Mouse (Mus musculus) cerebellum, adult 2 months (tissue): Measurements from ENCODE around the gene Sfrp4. TPM values are rescaled to one million over a fixed set of nuclear protein-coding genes. Genes with fewer than 3 reads are reported as not detected.

Source experiments
- DNase-seq, 2 experiments: peaks; one replicate each; pipeline ENCODE4 v3.0.0; 2021
- H3K27ac ChIP-seq: fragments of 200-500 bp; 2 replicates; pipeline ENCODE4 v1.5.1; 2012; ENCODE audit warnings: low read length, control low read depth, inconsistent platforms; ENCODE audit not compliant: insufficient read depth
- H3K27me3 ChIP-seq: fragments of 200-500 bp; 2 replicates; pipeline ENCODE4 v1.6.1; 2012; ENCODE audit warnings: inconsistent platforms, mild to moderate bottlenecking, low read length, moderate library complexity; ENCODE audit not compliant: control insufficient read depth, insufficient read depth
- H3K4me1 ChIP-seq: fragments of 200-500 bp; 2 replicates; pipeline ENCODE4 v1.6.1; 2011; ENCODE audit warnings: low read length; ENCODE audit not compliant: control insufficient read depth, insufficient read depth
- H3K4me3 ChIP-seq: fragments of 200-500 bp; replicated peaks from 2 replicates; pipeline ENCODE3; 2011; ENCODE audit warnings: mild to moderate bottlenecking, low read depth, low read length, control low read depth; ENCODE audit not compliant: insufficient read depth
- CTCF ChIP-seq: fragments of 200-500 bp; IDR thresholded peaks from 2 replicates; pipeline ENCODE4 v1.5.1; 2011; ENCODE audit warnings: low read depth, mild to moderate bottlenecking, control low read depth, low read length, moderate library complexity, borderline replicate concordance; ENCODE audit not compliant: insufficient read depth
- POLR2A ChIP-seq: fragments of 200-500 bp; IDR thresholded peaks from 2 replicates; pipeline ENCODE4 v1.6.1; 2011; ENCODE audit warnings: low read length, control low read depth, borderline replicate concordance; ENCODE audit not compliant: insufficient read depth
- WGBS: fragments of 180-500 bp; shearing (Covaris S2); methylation state at CpG from one replicate; pipeline ENCODE4 v1.1.7; 2018; 5-methylcytosine and 5-hydroxymethylcytosine counted together
- polyA plus RNA-seq: library from polyadenylated mRNA; depleted of rRNA; stranded (reverse); fragments of >200 nt; gene quantifications from 2 replicates; pipeline ENCODE4 v1.2.3, GENCODE M21; 2012

The Sfrp4 gene
- polyA plus RNA-seq, 1 experiment: 2.8 TPM

- no peak for TF ChIP-seq POLR2A
- Histone ChIP-seq H3K4me3 (no peak overlapping the region), H3K27ac (no peak overlapping the region), H3K4me1 (no peaks in the 10 kb centered on the region), H3K27me3 (no peaks in the 10 kb centered on the region)
- DNase-seq: no peak
These were observed 18.0 kb upstream of the Sfrp4 start for GRCm38 (mm10) chr13:19604916-19605315.

- Histone ChIP-seq H3K4me1 (peaks cover 4% of the 10 kb centered on the region; the same call in 1 of the 2 replicates), H3K27ac (no peak overlapping the region), H3K27me3 (no peaks in the 10 kb centered on the region), H3K4me3 (no peak overlapping the region)
- DNase-seq: no peak
- no peak for TF ChIP-seq CTCF
- no peak for TF ChIP-seq POLR2A
These were observed 14.8 kb upstream of the Sfrp4 start for GRCm38 (mm10) chr13:19608120-19608519.

DNA sequence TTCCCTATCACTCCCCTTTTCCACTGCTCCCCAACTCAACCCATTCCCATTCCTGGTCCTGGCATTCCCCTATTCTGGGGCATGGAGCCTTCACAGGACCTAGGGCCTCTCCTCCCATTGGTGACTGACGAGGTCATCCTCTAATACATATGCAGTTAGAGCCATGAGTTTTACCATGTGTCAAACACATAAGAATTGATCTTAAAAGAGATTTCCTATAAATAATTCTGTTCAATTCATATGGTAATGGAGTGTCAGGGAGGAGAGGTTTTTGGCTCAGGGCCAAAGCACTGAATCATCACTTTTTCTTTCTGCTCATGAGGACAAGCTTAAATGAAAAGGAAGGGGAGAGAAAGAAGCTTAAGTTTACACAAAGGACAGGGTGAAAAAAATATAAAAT is 10.6 kb upstream of the Sfrp4 start:
- no peak for TF ChIP-seq CTCF
- TF ChIP-seq POLR2A: no peak
- H3K27ac ChIP-seq: no peak overlapping the region
- DNase-seq: peak; percentile 23 to 42
- no peak overlapping the region for H3K4me3 ChIP-seq
- no peaks in the 10 kb centered on the region for H3K27me3 ChIP-seq
- H3K4me1 ChIP-seq: peaks cover 17% of the 10 kb centered on the region; the same call in 1 of the 2 replicates
- WGBS: 76% methylated on average over 1 of the region's 1 CpGs

GRCm38 (mm10) chr13:19612963-19613362 is 9.9 kb upstream of the Sfrp4 start:
- Histone ChIP-seq H3K27ac (no peak overlapping the region), H3K4me3 (no peak overlapping the region), H3K4me1 (peaks cover 17% of the 10 kb centered on the region; the same call in 1 of the 2 replicates), H3K27me3 (no peaks in the 10 kb centered on the region)
- TF ChIP-seq POLR2A: no peak
- no peak for TF ChIP-seq CTCF
- 80% methylated on average over 3 of the region's 3 CpGs for WGBS
- DNase-seq: no peak

DNA sequence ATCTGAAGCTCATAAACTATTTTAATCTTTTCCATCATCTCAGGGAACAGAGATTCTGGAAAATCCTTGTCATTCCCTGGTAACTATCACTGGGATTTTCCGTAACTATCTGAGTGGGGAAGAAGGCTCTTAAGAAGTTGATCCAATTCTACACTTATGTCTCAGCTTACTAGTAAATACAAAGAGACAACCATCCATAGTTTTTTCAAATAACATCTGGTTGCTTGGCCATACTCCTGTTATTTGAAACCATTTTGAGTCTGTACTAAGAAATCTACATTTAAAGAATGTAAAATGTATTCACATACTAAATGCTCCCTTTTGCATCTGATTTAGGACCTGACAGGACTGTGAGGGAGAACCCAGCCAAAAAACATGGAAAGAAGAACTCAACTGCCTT is 9.5 kb upstream of the Sfrp4 start:
- Histone ChIP-seq H3K27ac (no peak overlapping the region), H3K4me1 (peaks cover 17% of the 10 kb centered on the region; the same call in 1 of the 2 replicates), H3K27me3 (no peaks in the 10 kb centered on the region), H3K4me3 (no peak overlapping the region)
- no peak for DNase-seq
- 96% methylated on average over 1 of the region's 1 CpGs for WGBS
- TF ChIP-seq CTCF (no peak), POLR2A (no peak)

DNA sequence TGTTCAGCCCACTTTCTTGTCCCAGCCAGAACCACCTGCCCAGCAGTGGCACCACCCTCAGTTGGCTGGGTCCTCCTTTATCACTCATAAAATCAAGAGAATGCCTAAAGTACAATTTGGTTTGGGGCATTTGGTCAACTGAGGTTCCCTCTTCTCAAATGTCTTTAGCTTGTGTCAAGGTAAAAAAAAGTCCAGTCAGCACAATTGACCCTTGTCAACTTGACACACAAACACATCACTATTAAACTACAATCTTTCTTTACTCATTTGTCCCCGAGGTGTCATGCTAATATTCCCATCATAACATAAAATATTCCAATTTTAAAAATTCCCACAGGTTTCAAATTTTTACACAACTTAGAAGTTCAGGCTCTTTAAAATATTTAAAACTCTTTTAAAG is 8.6 kb upstream of the Sfrp4 start:
- peaks cover 17% of the 10 kb centered on the region; the same call in 1 of the 2 replicates for H3K4me1 ChIP-seq
- DNase-seq: no peak
- no peak overlapping the region for H3K27ac ChIP-seq
- TF ChIP-seq CTCF (no peak), POLR2A (no peak)
- H3K27me3 ChIP-seq: no peaks in the 10 kb centered on the region
- WGBS: 90% methylated on average over 1 of the region's 1 CpGs
- H3K4me3 ChIP-seq: no peak overlapping the region

GRCm38 (mm10) chr13:19618081-19618480 is 4.8 kb upstream of the Sfrp4 start:
- Histone ChIP-seq H3K4me1 (peaks cover 13% of the 10 kb centered on the region; the same call in 1 of the 2 replicates), H3K4me3 (peak overlapping the region; percentile 78), H3K27me3 (no peaks in the 10 kb centered on the region), H3K27ac (peak overlapping the region; percentile 3; the same call in 1 of the 2 replicates)
- DNase-seq: peak; percentile 50 to 78
- TF ChIP-seq POLR2A: no peak
- TF ChIP-seq CTCF: no peak
- WGBS: 12% methylated on average over 4 of the region's 4 CpGs

- peak in 1 of 2 experiments; percentile 57 for DNase-seq
- Histone ChIP-seq H3K27me3 (no peaks in the 10 kb centered on the region), H3K4me3 (peak overlapping the region; percentile 78), H3K27ac (peak overlapping the region; percentile 98), H3K4me1 (peaks cover 10% of the 10 kb centered on the region; the same call in 1 of the 2 replicates)
- WGBS: 0% methylated on average over 5 of the region's 5 CpGs
- TF ChIP-seq CTCF (no peak), POLR2A (no peak)
These were observed 4.1 kb upstream of the Sfrp4 start for GRCm38 (mm10) chr13:19618841-19619215.
